Mouse (Mus musculus) embryonic facial prominence, embryonic 10.5 days (tissue): Measurements from ENCODE around the gene Mtmr4. TPM values are rescaled to one million over a fixed set of nuclear protein-coding genes. Genes with fewer than 3 reads are reported as not detected.

Experiments used
- DNase-seq: peaks from one replicate; pipeline ENCODE4 v3.0.0-alpha.2; 2017; ENCODE audit warnings: low spot score
- H3K27ac ChIP-seq: fragments of 300-500 bp; sonication (generic); replicated peaks from 2 replicates; pipeline ENCODE4 v1.5.1; 2016; ENCODE audit warnings: mild to moderate bottlenecking
- H3K27me3 ChIP-seq: fragments of 300-500 bp; sonication (generic); replicated peaks from 2 replicates; pipeline ENCODE4 v1.6.1; 2016; ENCODE audit warnings: low read depth, mild to moderate bottlenecking; ENCODE audit not compliant: poor library complexity, severe bottlenecking
- H3K36me3 ChIP-seq: fragments of 300-500 bp; sonication (generic); replicated peaks from 2 replicates; pipeline ENCODE4 v1.6.1; 2016; ENCODE audit warnings: mild to moderate bottlenecking, moderate library complexity
- H3K4me1 ChIP-seq: fragments of 300-500 bp; sonication (generic); 2 replicates; pipeline ENCODE4 v1.6.1; 2016
- H3K4me3 ChIP-seq: fragments of 300-500 bp; sonication (generic); 2 replicates; pipeline ENCODE4 v1.5.1; 2016; ENCODE audit warnings: mild to moderate bottlenecking, moderate library complexity
- H3K9me3 ChIP-seq: fragments of 300-500 bp; sonication (generic); 2 replicates; pipeline ENCODE4 v1.6.1; 2016; ENCODE audit warnings: mild to moderate bottlenecking
- WGBS: fragments of 180-500 bp; shearing (Covaris S2); methylation state at CpG from one replicate; pipeline ENCODE4 v1.1.7; 2016; 5-methylcytosine and 5-hydroxymethylcytosine counted together
- polyA plus RNA-seq: library from polyadenylated mRNA; unstranded; fragments of >200 nt; fragmentation: Nextera tagmentation; extraction: Ambion mirVana; gene quantifications from 2 replicates; pipeline ENCODE4 v1.2.1, GENCODE M21; 2016

Gene Mtmr4
- 71.1 and 79.2 TPM in 2 replicates for polyA plus RNA-seq

DNA sequence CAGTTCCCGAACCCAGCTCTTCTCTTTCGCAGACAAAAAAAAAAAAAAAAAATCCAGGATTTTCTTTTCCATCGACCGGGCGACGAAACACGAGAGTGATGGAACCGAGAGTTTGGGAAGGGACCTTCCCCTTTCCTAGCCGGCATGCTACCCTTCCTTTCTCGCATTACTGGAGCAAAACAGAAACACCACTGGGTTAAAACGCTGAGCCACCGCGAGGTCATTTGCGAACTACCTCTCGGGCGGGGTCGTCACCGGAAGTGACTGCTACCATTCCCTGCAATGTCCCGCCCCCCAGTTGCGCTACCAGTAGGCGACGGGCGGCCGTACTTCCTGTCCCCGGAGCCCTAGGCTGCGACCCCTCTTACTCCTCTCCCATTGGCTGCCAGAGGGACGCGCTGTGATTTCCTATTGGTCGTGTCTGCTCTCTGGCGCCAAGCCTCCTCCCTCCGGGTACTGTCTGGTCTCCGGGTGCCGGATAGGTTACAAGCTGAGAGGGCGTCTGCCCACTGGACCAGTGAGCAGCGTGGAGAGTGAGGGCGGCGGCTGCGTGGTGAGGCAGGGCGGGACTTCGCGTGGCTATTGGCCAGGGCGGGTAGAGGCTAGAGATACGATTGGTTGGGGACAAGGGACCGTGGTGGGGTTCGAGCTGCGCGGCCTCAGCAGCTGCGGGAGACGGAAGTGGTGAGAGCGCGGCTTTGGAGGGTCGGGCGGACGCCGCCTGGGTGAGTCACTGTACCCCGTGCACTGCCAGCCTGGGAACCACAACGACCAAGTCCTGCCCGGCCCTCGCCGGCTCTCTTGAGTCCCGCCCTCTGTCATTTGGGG, at the start of gene Mtmr4:
Mtmr4 (plus strand) TSS at position 637 of the 828 bp plus-strand sequence.
- Histone ChIP-seq H3K4me1 (peaks cover 69% of the 10 kb centered on the region), H3K9me3 (no peaks in the 10 kb centered on the region), H3K27me3 (no peaks in the 10 kb centered on the region), H3K36me3 (peaks cover 21% of the 10 kb centered on the region), H3K27ac (peak within 1 kb of the TSS; percentile 94), H3K4me3 (peak within 1 kb of the TSS; percentile 91)
- peak; percentile 100 for DNase-seq
- under 1% methylated on average over 61 of the region's 61 CpGs for WGBS

DNA sequence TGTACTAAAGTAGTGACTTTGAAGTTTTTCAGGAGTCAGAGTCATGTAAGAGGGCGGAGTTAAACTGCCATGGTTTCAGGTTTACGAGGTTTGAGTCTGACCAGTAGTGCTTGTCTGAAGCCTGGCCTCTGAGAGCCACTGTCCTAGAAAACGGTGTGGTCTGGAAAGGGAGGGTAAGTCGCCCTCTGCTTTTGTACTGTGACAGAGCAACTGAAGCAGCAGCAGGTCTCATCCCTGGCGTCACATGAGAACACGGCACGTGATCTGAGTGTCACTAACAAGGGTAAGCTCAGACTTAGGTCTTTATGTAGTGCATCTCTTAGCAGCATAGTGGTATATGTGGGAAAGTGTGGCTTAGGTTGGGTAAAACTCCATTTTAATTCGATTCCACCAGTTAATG, 49.7 kb upstream of the Mtmr4 start:
- Histone ChIP-seq H3K4me1 (no peaks in the 10 kb centered on the region; the same call in 1 of the 2 replicates), H3K27me3 (no peaks in the 10 kb centered on the region), H3K36me3 (no peaks in the 10 kb centered on the region), H3K9me3 (no peaks in the 10 kb centered on the region), H3K27ac (no peak overlapping the region), H3K4me3 (no peak overlapping the region)
- DNase-seq = peak; percentile 11
- 41% methylated on average over 8 of the region's 8 CpGs for WGBS

DNA sequence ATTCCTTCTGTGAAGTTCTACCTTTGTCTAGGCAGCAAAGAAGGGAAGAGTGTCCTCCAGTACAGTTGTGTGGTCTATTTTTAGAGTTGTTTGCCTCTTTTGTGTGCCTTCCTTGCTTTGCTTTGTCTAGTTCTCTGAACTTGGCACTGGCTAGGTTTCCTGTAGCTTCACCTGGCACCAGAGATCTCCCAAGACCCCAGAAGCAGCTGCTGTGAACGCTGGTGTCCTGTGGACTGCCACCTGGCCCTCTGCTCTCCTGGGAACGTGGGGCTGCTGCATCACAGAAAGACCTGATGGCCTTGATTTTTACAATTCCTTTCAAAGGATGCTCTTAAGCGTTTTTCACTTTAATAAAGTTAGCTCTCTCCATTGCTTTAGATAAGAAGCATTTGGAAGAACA, 49.1 kb upstream of the Mtmr4 start:
- H3K27ac ChIP-seq = no peak overlapping the region
- 69% methylated on average over 3 of the region's 3 CpGs for WGBS
- no peaks in the 10 kb centered on the region for H3K36me3 ChIP-seq
- H3K27me3 ChIP-seq = no peaks in the 10 kb centered on the region
- no peak for DNase-seq
- H3K9me3 ChIP-seq = no peaks in the 10 kb centered on the region
- H3K4me3 ChIP-seq = no peak overlapping the region
- no peaks in the 10 kb centered on the region; the same call in 1 of the 2 replicates for H3K4me1 ChIP-seq

DNA sequence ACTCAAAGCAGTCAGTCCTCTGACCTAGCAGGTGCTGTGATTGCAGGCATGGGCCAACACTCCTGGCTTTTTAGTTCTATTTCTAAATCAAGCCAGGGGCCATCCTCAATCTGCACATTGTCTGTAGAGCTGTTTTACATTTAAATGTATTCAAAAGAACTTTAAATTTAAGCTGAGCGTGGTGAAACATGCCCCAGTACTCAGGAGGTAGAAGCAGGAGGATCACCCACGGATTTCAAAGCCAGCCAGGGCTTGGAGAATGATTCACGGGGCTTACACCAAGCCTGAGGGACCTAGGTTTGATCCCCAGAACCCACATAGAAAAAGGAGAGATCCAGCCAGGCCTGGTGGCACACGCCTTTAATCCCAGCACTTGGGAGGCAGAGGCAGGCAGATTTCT, 38.6 kb upstream of the Mtmr4 start:
- Histone ChIP-seq H3K27ac (no peak overlapping the region), H3K36me3 (no peaks in the 10 kb centered on the region), H3K4me3 (no peak overlapping the region), H3K9me3 (no peaks in the 10 kb centered on the region), H3K27me3 (no peaks in the 10 kb centered on the region), H3K4me1 (peaks cover 13% of the 10 kb centered on the region)
- 80% methylated on average over 4 of the region's 4 CpGs for WGBS
- DNase-seq = no peak

DNA sequence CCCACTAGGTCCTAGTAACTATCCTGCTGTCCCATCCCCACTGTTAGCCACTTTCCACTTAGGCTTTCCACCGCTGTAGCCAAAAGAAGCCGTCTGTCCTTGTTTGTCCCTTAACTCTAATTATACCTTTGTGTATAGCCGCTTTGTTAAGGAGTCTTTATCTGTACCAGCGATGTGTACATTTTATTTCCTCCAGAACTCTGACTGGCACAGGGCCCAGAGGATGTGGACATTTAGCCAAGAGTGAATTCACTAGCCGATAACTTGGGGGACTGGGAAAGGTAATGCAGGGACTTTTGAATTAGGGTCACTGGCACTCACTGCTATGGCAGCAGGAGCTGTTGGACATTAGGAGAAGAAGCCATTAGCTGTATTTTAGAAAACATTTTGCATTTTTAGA, 37.6 kb upstream of the Mtmr4 start:
- Histone ChIP-seq H3K4me3 (no peak overlapping the region), H3K27me3 (no peaks in the 10 kb centered on the region), H3K9me3 (no peaks in the 10 kb centered on the region), H3K27ac (no peak overlapping the region), H3K36me3 (no peaks in the 10 kb centered on the region), H3K4me1 (peaks cover 13% of the 10 kb centered on the region)
- no peak for DNase-seq
- 69% methylated on average over 5 of the region's 5 CpGs for whole genome bisulfite sequencing

DNA sequence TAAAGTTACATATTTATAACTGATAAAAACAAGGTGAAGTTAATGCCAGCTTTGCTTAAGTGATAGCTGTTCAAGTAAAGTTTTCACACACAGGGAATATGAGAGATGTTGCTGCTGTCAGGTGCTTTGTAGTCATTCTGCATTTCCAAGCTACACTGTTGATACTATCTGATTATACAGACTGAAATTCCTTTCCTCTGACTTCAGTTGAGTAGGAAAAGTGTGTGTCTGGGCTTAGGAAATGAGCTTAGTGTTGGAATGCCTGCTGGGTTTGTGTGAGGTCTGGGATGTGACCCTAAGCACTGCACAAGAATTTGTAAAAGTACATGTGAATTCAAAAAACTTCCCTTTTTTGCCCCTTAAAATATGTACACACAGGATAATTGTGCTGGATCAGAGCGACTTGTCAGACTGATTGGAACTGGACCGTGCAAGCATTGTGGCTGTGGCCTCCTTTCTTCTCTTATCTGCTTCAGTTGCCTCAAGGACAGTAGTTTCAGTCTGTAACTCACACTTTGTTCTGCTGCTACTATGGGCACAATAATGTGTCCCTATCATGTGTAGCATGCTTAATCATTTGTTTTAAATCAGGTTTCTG, 36.8 kb upstream of the Mtmr4 start:
- 70% methylated on average over 2 of the region's 2 CpGs for WGBS

DNA sequence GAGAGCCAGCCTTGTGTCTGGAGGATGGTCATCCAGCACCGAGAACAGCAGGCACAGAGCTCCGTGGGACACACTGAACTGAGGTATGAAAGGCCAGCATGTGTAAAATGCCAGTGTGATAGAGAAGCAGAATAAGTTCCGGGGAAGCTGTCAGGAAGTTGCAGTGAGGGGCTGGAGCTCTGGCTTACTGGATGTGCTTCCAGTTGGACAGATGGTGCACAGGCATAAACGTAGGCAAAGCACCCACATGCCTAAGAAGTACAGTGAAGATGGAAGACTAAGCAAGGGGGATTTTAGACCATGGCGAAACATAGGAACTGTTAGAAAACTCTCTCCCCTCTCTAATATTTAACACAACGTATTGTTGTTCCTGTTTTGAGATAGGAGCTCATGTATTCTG, 30.8 kb upstream of the Mtmr4 start:
- Histone ChIP-seq H3K36me3 (no peaks in the 10 kb centered on the region), H3K9me3 (no peaks in the 10 kb centered on the region), H3K27ac (no peak overlapping the region), H3K4me3 (no peak overlapping the region), H3K27me3 (no peaks in the 10 kb centered on the region), H3K4me1 (no peaks in the 10 kb centered on the region)
- DNase-seq = no peak
- WGBS = 80% methylated on average over 6 of the region's 6 CpGs

More for the DNA sequence above, 36.8 kb upstream of the Mtmr4 start:
- Histone ChIP-seq H3K4me3 (no peak overlapping the region), H3K4me1 (peaks cover 13% of the 10 kb centered on the region), H3K27me3 (no peaks in the 10 kb centered on the region), H3K9me3 (no peaks in the 10 kb centered on the region), H3K36me3 (no peaks in the 10 kb centered on the region), H3K27ac (no peak overlapping the region)
- DNase-seq = no peak

DNA sequence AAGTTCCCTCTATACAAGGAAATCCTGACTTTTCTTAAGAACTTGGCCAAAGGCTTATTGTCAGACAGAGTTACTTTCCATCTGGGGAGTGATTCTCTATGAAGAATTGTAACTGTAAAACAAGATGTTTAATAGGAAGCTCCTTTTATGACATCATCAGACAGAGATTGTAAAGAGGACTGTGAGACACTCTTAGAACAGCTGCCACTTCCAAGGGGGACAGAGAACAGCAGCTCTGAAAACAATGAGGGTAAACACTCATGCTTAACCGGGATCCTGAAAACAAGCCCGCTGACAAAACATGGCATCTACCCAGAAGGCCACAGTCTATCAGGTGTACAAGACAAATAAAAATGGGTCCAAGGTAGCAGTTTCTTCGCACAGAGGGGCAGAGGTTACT, 25.5 kb upstream of the Mtmr4 start, which contains the start of gene Gm11492:
Gm11492 (plus strand) TSS at position 153 of the 400 bp plus-strand sequence.
- H3K9me3 ChIP-seq = no peaks in the 10 kb centered on the region
- no peak within 1 kb of the TSS for H3K4me3 ChIP-seq
- DNase-seq = no peak
- 85% methylated on average over 3 of the region's 3 CpGs for WGBS
- peaks cover 12% of the 10 kb centered on the region for H3K4me1 ChIP-seq
- H3K27ac ChIP-seq = no peak within 1 kb of the TSS
- H3K27me3 ChIP-seq = no peaks in the 10 kb centered on the region
- H3K36me3 ChIP-seq = no peaks in the 10 kb centered on the region

DNA sequence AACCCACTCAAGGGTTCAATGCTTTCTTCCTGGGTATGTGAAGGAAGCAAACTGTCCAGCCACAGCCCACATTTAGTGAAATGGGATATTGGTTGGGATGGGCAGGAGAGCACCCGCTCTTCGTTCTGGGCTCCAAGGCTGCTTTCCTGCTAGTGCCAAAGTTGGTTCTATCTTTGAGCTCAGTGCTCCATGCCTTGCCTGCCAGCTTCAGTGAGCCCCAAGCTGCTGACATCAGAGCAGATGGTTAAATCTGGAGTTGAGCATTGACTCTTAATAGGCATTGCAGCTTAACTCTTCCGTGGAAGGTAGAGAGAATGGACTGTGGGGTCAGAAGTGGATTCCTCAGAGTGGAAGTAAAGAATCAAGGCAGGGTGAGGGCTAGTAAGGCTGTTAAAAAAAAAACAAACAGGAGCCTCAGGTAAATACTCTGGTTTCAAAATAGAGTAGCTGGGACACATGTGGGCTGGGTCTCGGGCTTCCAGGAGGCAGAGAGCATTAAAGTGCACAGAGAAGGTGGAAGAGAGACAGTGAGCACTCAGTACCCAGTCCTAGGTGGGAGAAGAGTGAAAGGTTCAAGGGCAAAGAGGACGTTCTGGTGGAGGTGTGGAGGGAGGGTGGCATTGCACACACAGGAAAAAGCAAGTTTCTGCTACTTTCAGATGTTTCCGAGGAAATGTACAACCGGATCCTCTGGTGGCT, 23.6 kb upstream of the Mtmr4 start, which contains the start of gene Sept4:
Sept4 (plus strand) TSS at position 649 of the 699 bp plus-strand sequence.
- Histone ChIP-seq H3K4me1 (peaks cover 25% of the 10 kb centered on the region), H3K27ac (no peak within 1 kb of the TSS), H3K36me3 (no peaks in the 10 kb centered on the region), H3K27me3 (no peaks in the 10 kb centered on the region), H3K4me3 (no peak within 1 kb of the TSS), H3K9me3 (no peaks in the 10 kb centered on the region)
- DNase-seq = no peak
- WGBS = 84% methylated on average over 7 of the region's 7 CpGs

DNA sequence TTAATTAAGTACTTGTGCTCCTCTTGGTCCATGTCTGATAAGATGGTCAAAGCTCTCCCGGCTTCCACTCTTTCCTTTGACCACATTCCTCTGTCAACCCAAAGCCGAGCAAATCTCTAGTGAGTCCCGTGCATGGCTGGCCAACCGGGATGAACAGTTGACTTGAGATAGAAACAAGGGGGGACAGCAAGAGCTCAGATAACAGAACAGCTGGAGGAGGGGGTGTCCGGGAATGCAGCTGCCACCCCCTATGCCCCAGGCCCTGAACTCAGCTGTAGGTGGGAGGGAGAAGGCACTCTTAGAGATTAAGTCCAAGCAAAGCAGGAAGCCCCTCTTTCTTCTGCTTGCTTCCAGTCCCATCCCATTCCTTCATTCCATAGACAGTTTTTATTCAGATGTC, 21.2 kb upstream of the Mtmr4 start:
- no peaks in the 10 kb centered on the region for H3K36me3 ChIP-seq
- peaks cover 41% of the 10 kb centered on the region for H3K4me1 ChIP-seq
- WGBS = 59% methylated on average over 5 of the region's 5 CpGs
- no peak for DNase-seq
- no peak overlapping the region for H3K27ac ChIP-seq
- no peaks in the 10 kb centered on the region for H3K27me3 ChIP-seq
- no peaks in the 10 kb centered on the region for H3K9me3 ChIP-seq
- no peak overlapping the region for H3K4me3 ChIP-seq

DNA sequence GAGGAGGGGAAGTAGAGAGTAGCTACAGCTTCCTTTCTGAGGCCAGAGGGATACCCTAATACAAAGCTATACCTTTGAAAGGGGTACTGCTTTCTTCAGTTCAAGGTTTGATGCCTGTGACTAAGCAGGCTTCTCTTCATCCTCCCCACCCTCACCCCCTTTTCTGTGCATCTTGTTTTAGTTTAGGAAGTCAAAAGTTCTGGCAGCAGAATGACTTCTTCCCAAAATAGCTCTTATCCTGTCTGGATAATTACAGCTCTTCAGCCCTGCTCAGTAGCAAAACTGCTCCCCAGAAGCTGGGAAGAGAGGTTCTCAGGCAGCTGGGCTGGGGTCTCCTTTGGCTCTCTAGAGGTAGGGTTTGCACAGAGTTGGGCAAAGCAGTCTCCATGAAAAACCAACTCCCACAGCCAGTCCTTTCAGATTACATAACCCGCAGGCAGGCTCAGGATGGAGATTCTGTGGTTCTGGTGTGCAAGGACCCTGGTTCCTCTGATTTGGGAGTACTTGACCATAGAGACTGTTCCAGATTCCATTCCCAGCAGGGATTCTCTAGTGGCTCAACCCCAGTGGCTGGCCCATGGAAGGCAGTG, 20.5 kb upstream of the Mtmr4 start:
- Histone ChIP-seq H3K4me3 (no peak overlapping the region), H3K9me3 (no peaks in the 10 kb centered on the region), H3K4me1 (peaks cover 41% of the 10 kb centered on the region), H3K27me3 (peaks cover 4% of the 10 kb centered on the region), H3K27ac (no peak overlapping the region), H3K36me3 (no peaks in the 10 kb centered on the region)
- WGBS = 89% methylated on average over 1 of the region's 1 CpGs
- no peak for DNase-seq

DNA sequence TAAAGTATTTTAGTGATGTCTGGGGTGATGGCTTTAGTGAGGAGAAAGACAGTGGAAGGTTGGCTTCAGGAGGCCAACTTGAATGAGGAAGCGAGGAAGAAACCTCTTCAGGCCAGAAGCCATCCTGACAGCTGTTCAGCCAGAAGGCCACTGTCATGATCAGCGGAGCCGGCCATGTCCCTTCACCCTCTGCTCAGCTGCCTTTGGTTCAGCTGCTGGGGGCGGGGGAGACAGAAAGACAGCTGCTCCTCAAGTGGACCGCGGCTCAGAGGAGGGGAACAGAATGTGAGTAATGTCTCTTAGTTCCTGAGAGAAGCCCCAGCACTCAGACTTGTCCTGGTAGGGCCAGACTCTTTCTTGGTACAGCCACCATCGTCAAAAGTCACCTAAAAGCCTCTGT, 18.2 kb upstream of the Mtmr4 start:
- Histone ChIP-seq H3K4me1 (peaks cover 57% of the 10 kb centered on the region), H3K36me3 (no peaks in the 10 kb centered on the region), H3K27ac (no peak overlapping the region), H3K4me3 (no peak overlapping the region), H3K27me3 (peaks cover 20% of the 10 kb centered on the region), H3K9me3 (no peaks in the 10 kb centered on the region)
- DNase-seq = peak; percentile 9
- 78% methylated on average over 7 of the region's 7 CpGs for WGBS
